Mouse (Mus musculus) ES-Bruce4 (cell line): ENCODE data around the gene Haao. TPM values are rescaled to one million over a fixed set of nuclear protein-coding genes. Genes with fewer than 3 reads are reported as not detected.

Experiments used
- H3K27ac ChIP-seq: 2 replicates; pipeline ENCODE4 v1.5.1; 2012; ENCODE audit warnings: low read length, inconsistent platforms; ENCODE audit not compliant: insufficient read depth
- H3K27me3 ChIP-seq: 2 replicates; pipeline ENCODE4 v1.6.1; 2012; ENCODE audit warnings: mild to moderate bottlenecking, low read length, inconsistent platforms; ENCODE audit not compliant: control insufficient read depth, poor library complexity, insufficient read depth, severe bottlenecking
- H3K36me3 ChIP-seq: 2 replicates; pipeline ENCODE4 v1.6.1; 2012; ENCODE audit warnings: inconsistent platforms, mild to moderate bottlenecking, low read length, moderate library complexity; ENCODE audit not compliant: control insufficient read depth, poor library complexity, insufficient read depth, severe bottlenecking
- H3K4me1 ChIP-seq: one replicate; pipeline ENCODE4 v1.8.1; 2011; ENCODE audit warnings: low read length; ENCODE audit not compliant: control insufficient read depth, insufficient read depth
- H3K4me3 ChIP-seq: 2 replicates; pipeline ENCODE4 v1.5.1; 2011; ENCODE audit warnings: low read depth, mild to moderate bottlenecking, low read length
- H3K9ac ChIP-seq: 2 replicates; pipeline ENCODE4 v1.6.1; 2012; ENCODE audit warnings: low read depth, mild to moderate bottlenecking, inconsistent platforms; ENCODE audit not compliant: poor library complexity, severe bottlenecking
- H3K9me3 ChIP-seq: replicated peaks from 2 replicates; pipeline ENCODE4 v1.6.1; 2012; ENCODE audit warnings: mild to moderate bottlenecking, low read length, inconsistent platforms; ENCODE audit not compliant: control insufficient read depth, poor library complexity, insufficient read depth, severe bottlenecking
- CTCF ChIP-seq: IDR thresholded peaks from one replicate; pipeline ENCODE4 v1.8.1; 2011; ENCODE audit warnings: low read depth, low read length
- EP300 ChIP-seq: IDR thresholded peaks from 2 replicates; pipeline ENCODE4 v1.6.1; 2011; ENCODE audit warnings: low read depth, low read length; ENCODE audit not compliant: insufficient read depth
- POLR2A ChIP-seq: IDR thresholded peaks from one replicate; pipeline ENCODE4 v1.8.1; 2011; ENCODE audit warnings: low read length; ENCODE audit not compliant: insufficient read depth
- polyA plus RNA-seq: library from polyadenylated mRNA; stranded (reverse); fragments of >200 nt; gene quantifications from 2 replicates; pipeline ENCODE4 v1.2.4, GENCODE M21; 2011; ENCODE audit warnings: low read depth; ENCODE audit not compliant: missing spikeins, insufficient read depth, insufficient read length

The Haao gene
- polyA plus RNA-seq, 1 experiment: 0.55 TPM

GRCm38 (mm10) chr17:83848482-83848881 lies 719 bp upstream of the Haao start:
- H3K27ac ChIP-seq: no peak overlapping the region
- H3K9ac ChIP-seq: no peak overlapping the region
- no peak overlapping the region for H3K4me3 ChIP-seq
- H3K4me1 ChIP-seq: peaks cover 3% of the 10 kb centered on the region
- H3K9me3 ChIP-seq: no peaks in the 10 kb centered on the region
- TF ChIP-seq CTCF (no peak), POLR2A (no peak)
- no peaks in the 10 kb centered on the region for H3K27me3 ChIP-seq
- no peaks in the 10 kb centered on the region for H3K36me3 ChIP-seq

DNA sequence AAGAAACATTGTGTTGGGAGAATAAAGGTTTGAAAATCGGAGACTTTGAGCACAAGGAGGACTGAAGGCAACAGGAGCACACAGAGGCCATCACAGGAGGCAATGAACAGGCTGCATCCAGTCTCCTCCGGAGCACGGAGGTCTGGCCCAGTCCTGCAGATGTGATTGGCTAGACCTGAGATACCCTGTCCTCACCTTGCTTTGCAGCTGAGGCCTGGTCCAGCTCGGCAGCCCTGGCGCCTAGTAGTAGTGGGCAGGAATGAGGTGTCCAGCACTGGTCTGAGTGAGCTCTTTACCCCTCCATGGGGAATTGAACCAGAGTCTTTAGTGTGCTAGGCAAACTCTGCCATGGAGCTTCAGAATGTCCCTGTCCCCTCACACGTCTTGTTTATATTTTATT lies 663 bp downstream of the Haao start:
- H3K27ac ChIP-seq: no peak overlapping the region
- H3K9ac ChIP-seq: no peak overlapping the region
- H3K4me3 ChIP-seq: no peak overlapping the region
- no peaks in the 10 kb centered on the region for H3K27me3 ChIP-seq
- H3K36me3 ChIP-seq: no peaks in the 10 kb centered on the region
- TF ChIP-seq EP300: no peak
- TF ChIP-seq CTCF: no peak
- TF ChIP-seq POLR2A: no peak
- H3K9me3 ChIP-seq: no peaks in the 10 kb centered on the region
- H3K4me1 ChIP-seq: peaks cover 3% of the 10 kb centered on the region

- no peak overlapping the region for H3K27ac ChIP-seq
These were observed 1.3 kb downstream of the Haao start for GRCm38 (mm10) chr17:83846301-83847021.

GRCm38 (mm10) chr17:83845538-83845937 lies 2.2 kb downstream of the Haao start:
- Histone ChIP-seq H3K4me3 (no peak overlapping the region), H3K9ac (no peak overlapping the region), H3K4me1 (peaks cover 3% of the 10 kb centered on the region), H3K27ac (no peak overlapping the region), H3K36me3 (no peaks in the 10 kb centered on the region), H3K27me3 (no peaks in the 10 kb centered on the region), H3K9me3 (no peaks in the 10 kb centered on the region)
- TF ChIP-seq EP300 (no peak), POLR2A (no peak)

More at GRCm38 (mm10) chr17:83846301-83847021, 1.3 kb downstream of the Haao start:
- Histone ChIP-seq H3K9me3 (no peaks in the 10 kb centered on the region), H3K9ac (no peak overlapping the region), H3K36me3 (no peaks in the 10 kb centered on the region), H3K4me3 (no peak overlapping the region), H3K4me1 (peaks cover 3% of the 10 kb centered on the region), H3K27me3 (no peaks in the 10 kb centered on the region)
- TF ChIP-seq CTCF (no peak), EP300 (no peak)

GRCm38 (mm10) chr17:83843780-83844179 lies 4.0 kb downstream of the Haao start:
- Histone ChIP-seq H3K4me3 (no peak overlapping the region), H3K9me3 (no peaks in the 10 kb centered on the region), H3K27me3 (no peaks in the 10 kb centered on the region), H3K9ac (no peak overlapping the region), H3K4me1 (peaks cover 3% of the 10 kb centered on the region), H3K36me3 (no peaks in the 10 kb centered on the region), H3K27ac (no peak overlapping the region)
- TF ChIP-seq EP300: no peak
- no peak for TF ChIP-seq CTCF
- no peak for TF ChIP-seq POLR2A

DNA sequence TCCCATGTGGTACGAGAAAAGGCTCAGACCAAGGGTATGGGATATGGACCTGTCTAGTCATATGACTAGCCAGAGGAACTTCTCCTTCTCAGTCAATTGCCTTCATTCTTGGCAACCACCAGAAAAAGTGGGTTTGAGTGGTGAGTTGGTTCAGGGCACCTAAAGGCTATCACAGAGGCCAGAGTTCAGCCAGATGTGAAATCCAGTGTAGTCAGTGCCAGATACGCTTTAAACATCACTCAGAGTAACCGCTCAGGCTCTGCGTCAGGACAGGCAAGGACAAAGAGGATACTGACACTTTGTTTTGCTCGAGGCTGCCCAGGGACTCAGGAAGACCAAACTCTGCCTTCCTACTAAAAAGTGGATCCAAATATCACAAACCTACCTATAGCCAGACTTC lies 6.8 kb downstream of the Haao start:
- H3K9me3 ChIP-seq: no peaks in the 10 kb centered on the region
- no peaks in the 10 kb centered on the region for H3K4me1 ChIP-seq
- H3K36me3 ChIP-seq: no peaks in the 10 kb centered on the region
- TF ChIP-seq CTCF (no peak), POLR2A (no peak), EP300 (no peak)
- no peak overlapping the region for H3K4me3 ChIP-seq
- no peaks in the 10 kb centered on the region for H3K27me3 ChIP-seq
- no peak overlapping the region for H3K27ac ChIP-seq
- H3K9ac ChIP-seq: no peak overlapping the region
